Mouse (Mus musculus) thymus, adult 2 months (tissue): ENCODE measurements around the gene Rab3il1.

ENCODE experiments used
- CTCF ChIP-seq: fragments of 200-500 bp; IDR thresholded peaks from 2 replicates; pipeline ENCODE4 v1.5.1; 2012; ENCODE audit warnings: mild to moderate bottlenecking, control low read depth, low read length, moderate library complexity, borderline replicate concordance; ENCODE audit not compliant: control insufficient read depth, poor library complexity, insufficient read depth; ENCODE audit errors: extremely low read depth
- POLR2A ChIP-seq: fragments of 200-500 bp; IDR thresholded peaks from 2 replicates; pipeline ENCODE4 v1.6.1; 2012; ENCODE audit warnings: mild to moderate bottlenecking, low read length, control low read depth, moderate library complexity; ENCODE audit not compliant: control insufficient read depth, poor library complexity, insufficient read depth; ENCODE audit errors: extremely low read depth

GRCm38 (mm10) chr19:10058352-10058825 lies 56.9 kb downstream of the Rab3il1 start:
- TF ChIP-seq POLR2A: no peak
- TF ChIP-seq CTCF: no peak
